Mouse (Mus musculus) embryonic facial prominence, embryonic 15.5 days (tissue): ENCODE measurements around the gene Dbp. TPM values are rescaled to one million over a fixed set of nuclear protein-coding genes. Genes with fewer than 3 reads are reported as not detected.

ENCODE experiments used
- ATAC-seq: fragments of 200-750 bp; cut with Nextera tagmentation; 2 replicates; pipeline ENCODE4 v1.8.0; 2017; ENCODE audit warnings: low read depth, moderate TSS enrichment; ENCODE audit not compliant: insufficient number of reproducible peaks, low FRiP score, low TSS enrichment
- H3K27ac ChIP-seq: fragments of 300-500 bp; sonication (generic); replicated peaks from 2 replicates; pipeline ENCODE4 v1.5.1; 2015; ENCODE audit warnings: mild to moderate bottlenecking, inconsistent platforms
- H3K27me3 ChIP-seq: fragments of 300-500 bp; sonication (generic); 2 replicates; pipeline ENCODE4 v1.6.1; 2015; ENCODE audit warnings: inconsistent platforms
- H3K36me3 ChIP-seq: fragments of 300-500 bp; sonication (generic); 2 replicates; pipeline ENCODE4 v1.6.1; 2015; ENCODE audit warnings: mild to moderate bottlenecking, inconsistent platforms
- H3K4me1 ChIP-seq: fragments of 300-500 bp; sonication (generic); 2 replicates; pipeline ENCODE4 v1.6.1; 2015; ENCODE audit warnings: inconsistent platforms
- H3K4me2 ChIP-seq: fragments of 300-500 bp; sonication (generic); replicated peaks from 2 replicates; pipeline ENCODE4 v1.6.1; 2015; ENCODE audit warnings: mild to moderate bottlenecking, inconsistent platforms
- H3K4me3 ChIP-seq: fragments of 300-500 bp; sonication (generic); replicated peaks from 2 replicates; pipeline ENCODE4 v1.5.1; 2015; ENCODE audit warnings: mild to moderate bottlenecking, inconsistent platforms
- H3K9ac ChIP-seq: fragments of 300-500 bp; sonication (generic); 2 replicates; pipeline ENCODE4 v1.6.1; 2015; ENCODE audit warnings: inconsistent platforms
- H3K9me3 ChIP-seq: fragments of 300-500 bp; sonication (generic); replicated peaks from 2 replicates; pipeline ENCODE4 v1.6.1; 2016; ENCODE audit warnings: inconsistent platforms
- WGBS: fragments of 180-500 bp; shearing (Covaris S2); methylation state at CpG from one replicate; pipeline ENCODE4 v1.1.7; 2015; 5-methylcytosine and 5-hydroxymethylcytosine counted together
- polyA plus RNA-seq: library from polyadenylated mRNA; unstranded; fragments of >200 nt; fragmentation: Nextera tagmentation; extraction: Ambion mirVana; gene quantifications from 2 replicates; pipeline ENCODE4 v1.2.1, GENCODE M21; 2015

The Dbp gene
- polyA plus RNA-seq, 1 experiment from 2014 or later: 7.0 TPM

GRCm38 (mm10) chr7:45705873-45706281 lies 989 bp downstream of the Dbp start:
- Histone ChIP-seq H3K4me1 (peaks cover 60% of the 10 kb centered on the region), H3K36me3 (peaks cover 16% of the 10 kb centered on the region), H3K27me3 (no peaks in the 10 kb centered on the region), H3K4me2 (peak overlapping the region; percentile 87), H3K27ac (peak overlapping the region; percentile 93), H3K9ac (peak overlapping the region; percentile 68), H3K4me3 (peak overlapping the region; percentile 54), H3K9me3 (no peaks in the 10 kb centered on the region)
- 3% methylated on average over 7 of the region's 7 CpGs for WGBS
- ATAC-seq: no peak

- H3K9ac ChIP-seq: peak overlapping the region; percentile 68
- H3K36me3 ChIP-seq: peaks cover 25% of the 10 kb centered on the region
- peak overlapping the region; percentile 93 for H3K27ac ChIP-seq
- ATAC-seq: no peak
- peak overlapping the region; percentile 54 for H3K4me3 ChIP-seq
- H3K4me1 ChIP-seq: peaks cover 56% of the 10 kb centered on the region
- no peaks in the 10 kb centered on the region for H3K9me3 ChIP-seq
- H3K27me3 ChIP-seq: no peaks in the 10 kb centered on the region
- WGBS: under 1% methylated on average over 44 of the region's 45 CpGs
- peak overlapping the region; percentile 87 for H3K4me2 ChIP-seq
These were observed 1.9 kb downstream of the Dbp start for GRCm38 (mm10) chr7:45706721-45707241.

GRCm38 (mm10) chr7:45707375-45707967 lies 2.6 kb downstream of the Dbp start:
- ATAC-seq: no peak
- no peaks in the 10 kb centered on the region for H3K9me3 ChIP-seq
- under 1% methylated on average over 27 of the region's 27 CpGs for whole genome bisulfite sequencing
- peaks cover 32% of the 10 kb centered on the region for H3K36me3 ChIP-seq
- peak overlapping the region; percentile 87 for H3K4me2 ChIP-seq
- H3K4me1 ChIP-seq: peaks cover 57% of the 10 kb centered on the region
- H3K27ac ChIP-seq: peak overlapping the region; percentile 93
- peak overlapping the region; percentile 54 for H3K4me3 ChIP-seq
- no peak overlapping the region for H3K9ac ChIP-seq
- H3K27me3 ChIP-seq: no peaks in the 10 kb centered on the region

GRCm38 (mm10) chr7:45708221-45708761 lies 3.4 kb downstream of the Dbp start:
- no peak for ATAC-seq
- Histone ChIP-seq H3K4me1 (peaks cover 61% of the 10 kb centered on the region), H3K9ac (no peak overlapping the region), H3K4me3 (peak overlapping the region; percentile 54), H3K27me3 (no peaks in the 10 kb centered on the region), H3K4me2 (peak overlapping the region; percentile 87), H3K27ac (peak overlapping the region; percentile 93), H3K36me3 (peaks cover 40% of the 10 kb centered on the region), H3K9me3 (no peaks in the 10 kb centered on the region)
- WGBS: 29% methylated on average over 13 of the region's 13 CpGs

- H3K9me3 ChIP-seq: no peaks in the 10 kb centered on the region
- no peaks in the 10 kb centered on the region for H3K27me3 ChIP-seq
- H3K27ac ChIP-seq: 0 out of 2 replicates have a peak overlapping the region, but pooled peaks have one; percentile 93
- no peak overlapping the region for H3K9ac ChIP-seq
- ATAC-seq: no peak
- no peak overlapping the region for H3K4me3 ChIP-seq
- H3K36me3 ChIP-seq: peaks cover 46% of the 10 kb centered on the region
- no peak overlapping the region for H3K4me2 ChIP-seq
- WGBS: 52% methylated on average over 6 of the region's 6 CpGs
- peaks cover 61% of the 10 kb centered on the region for H3K4me1 ChIP-seq
These were observed 4.1 kb downstream of the Dbp start for GRCm38 (mm10) chr7:45709036-45709435.

- H3K36me3 ChIP-seq: peaks cover 46% of the 10 kb centered on the region
- no peak overlapping the region for H3K4me3 ChIP-seq
- no peak overlapping the region for H3K27ac ChIP-seq
- H3K4me1 ChIP-seq: peaks cover 65% of the 10 kb centered on the region
- H3K9me3 ChIP-seq: no peaks in the 10 kb centered on the region
- no peak overlapping the region for H3K4me2 ChIP-seq
- H3K9ac ChIP-seq: no peak overlapping the region
- WGBS: 81% methylated on average over 14 of the region's 14 CpGs
- no peaks in the 10 kb centered on the region for H3K27me3 ChIP-seq
- ATAC-seq: no peak
These were observed 4.9 kb downstream of the Dbp start for GRCm38 (mm10) chr7:45709677-45710355.

GRCm38 (mm10) chr7:45710477-45711191 lies 5.7 kb downstream of the Dbp start:
- Histone ChIP-seq H3K36me3 (peaks cover 46% of the 10 kb centered on the region), H3K9me3 (no peaks in the 10 kb centered on the region), H3K9ac (no peak overlapping the region), H3K4me1 (peaks cover 65% of the 10 kb centered on the region), H3K4me2 (no peak overlapping the region), H3K27ac (no peak overlapping the region), H3K27me3 (no peaks in the 10 kb centered on the region), H3K4me3 (no peak overlapping the region)
- 88% methylated on average over 20 of the region's 20 CpGs for WGBS
- no peak for ATAC-seq

GRCm38 (mm10) chr7:45711316-45712021 lies 6.6 kb downstream of the Dbp start:
- Histone ChIP-seq H3K4me3 (no peak overlapping the region), H3K36me3 (peaks cover 46% of the 10 kb centered on the region), H3K27ac (no peak overlapping the region), H3K9ac (no peak overlapping the region), H3K9me3 (no peaks in the 10 kb centered on the region), H3K4me2 (no peak overlapping the region), H3K4me1 (peaks cover 65% of the 10 kb centered on the region), H3K27me3 (no peaks in the 10 kb centered on the region)
- no peak for ATAC-seq
- WGBS: 85% methylated on average over 24 of the region's 24 CpGs

GRCm38 (mm10) chr7:45712022-45712757 lies 7.3 kb downstream of the Dbp start:
- Histone ChIP-seq H3K36me3 (peaks cover 46% of the 10 kb centered on the region), H3K4me3 (no peak overlapping the region), H3K4me1 (peaks cover 66% of the 10 kb centered on the region), H3K9me3 (no peaks in the 10 kb centered on the region), H3K27me3 (no peaks in the 10 kb centered on the region), H3K27ac (no peak overlapping the region), H3K4me2 (no peak overlapping the region), H3K9ac (no peak overlapping the region)
- no peak for ATAC-seq
- WGBS: 84% methylated on average over 21 of the region's 21 CpGs

GRCm38 (mm10) chr7:45713396-45713795 lies 8.5 kb downstream of the Dbp start:
- Histone ChIP-seq H3K9ac (no peak overlapping the region), H3K9me3 (no peaks in the 10 kb centered on the region), H3K4me2 (no peak overlapping the region), H3K4me3 (no peak overlapping the region), H3K4me1 (peaks cover 54% of the 10 kb centered on the region), H3K27me3 (no peaks in the 10 kb centered on the region), H3K36me3 (peaks cover 46% of the 10 kb centered on the region), H3K27ac (no peak overlapping the region)
- 89% methylated on average over 16 of the region's 16 CpGs for WGBS
- no peak for ATAC-seq
